Mouse (Mus musculus) gastrocnemius, postnatal 25 days (tissue): ENCODE measurements around the gene Gm4513. TPM values are rescaled to one million over a fixed set of nuclear protein-coding genes. Genes with fewer than 3 reads are reported as not detected.
"Not testable (repeated sequence)": the region's sequence is repeated elsewhere in the genome, so short reads cannot be mapped to it uniquely, and the experiment has no call there.

ENCODE experiments used
- DNase-seq: peaks from one replicate; pipeline ENCODE4 v3.0.0; 2022
- long read RNA-seq, 2 experiments: library from polyadenylated mRNA; stranded (forward); transcript quantifications; one replicate each; pipeline ENCODE4 v2.0.0; 2021
- total RNA-seq, 2 experiments: library from RNA; stranded (reverse); gene quantifications; 1 replicate in 1 of 2; 2 replicates in 1 of 2; pipeline ENCODE4 v1.2.3; 2021

Gm4513 gene
- not detected for total RNA-seq
- long read RNA-seq, experiment 1: 0 reads
- long read RNA-seq, experiment 2: 0 reads

DNA sequence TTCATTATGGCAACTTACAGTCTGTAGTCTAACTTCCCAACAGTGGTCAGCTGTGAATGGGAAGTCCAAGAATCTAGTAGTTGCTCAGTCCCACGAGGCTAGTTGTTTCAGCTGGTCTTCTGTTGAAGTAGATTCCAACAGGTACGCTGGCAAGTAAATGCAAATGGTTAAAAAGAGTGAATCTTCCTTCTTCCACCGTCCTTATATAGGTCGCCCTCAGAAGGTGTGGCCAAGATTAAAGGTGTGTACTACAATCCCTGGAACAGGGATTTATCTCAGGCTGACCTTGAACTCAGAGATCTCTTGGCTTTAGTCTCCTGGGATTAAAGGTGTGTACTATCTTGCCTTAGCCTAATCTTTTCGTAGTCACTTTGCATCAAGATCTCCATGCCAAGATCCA lies at the start of gene Gm4513:
Gene Gm4513 (minus strand): TSS at position 101 of the 400 bp plus-strand sequence.
- DNase-seq: not testable (repeated sequence)

DNA sequence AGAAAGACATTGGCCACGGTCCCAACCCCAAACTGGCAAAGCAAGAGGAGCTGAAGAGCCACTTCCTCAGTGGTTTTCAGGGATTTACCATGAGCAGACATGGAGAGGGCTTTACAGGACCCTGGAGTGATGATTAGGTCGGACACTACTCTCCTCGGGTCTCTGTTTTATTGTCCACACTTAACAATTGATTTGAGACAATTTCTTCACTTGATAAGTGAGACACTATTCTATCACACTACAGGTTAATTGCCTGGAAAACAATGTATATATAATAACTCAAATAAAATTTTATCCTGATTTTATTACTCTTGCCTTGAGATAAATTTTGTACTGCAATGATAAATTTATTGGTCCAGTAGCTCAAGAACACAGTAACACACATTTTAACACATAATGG lies 22.7 kb downstream of the Gm4513 start, which contains the start of gene Gm4141:
Gene Gm4141 (minus strand): TSS at position 101 of the 400 bp plus-strand sequence.
- DNase-seq: not testable (repeated sequence)

DNA sequence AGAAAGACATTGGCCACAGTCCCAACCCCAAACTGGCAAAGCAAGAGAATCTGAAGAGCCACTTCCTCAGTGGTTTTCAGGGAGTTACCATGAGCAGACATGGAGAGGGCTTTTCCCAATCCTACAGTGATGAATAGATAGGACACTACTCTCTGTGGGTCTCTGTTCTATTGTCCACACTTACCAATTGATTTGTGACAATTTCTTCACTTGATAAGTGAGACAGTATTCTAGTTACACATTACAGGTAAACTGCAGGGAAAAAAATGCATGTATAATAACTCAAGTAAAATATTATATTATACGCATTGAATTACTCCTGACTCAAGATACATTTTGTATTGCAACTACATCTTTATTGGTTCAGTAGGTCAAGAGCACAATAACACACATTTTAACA lies 53.2 kb downstream of the Gm4513 start, which contains the start of gene Gm5726:
Gene Gm5726 (minus strand): TSS at position 101 of the 400 bp plus-strand sequence.
- not testable (repeated sequence) for DNase-seq

Other genes starting within 250 kb of the Gm4513 start
- gene Gm5728, start 223.6 kb downstream of the Gm4513 start, total RNA-seq: not detected
- not detected for gene Vmn1r100, start 181.1 kb downstream of the Gm4513 start, total RNA-seq
- not detected for gene Vmn1r101, start 156.4 kb downstream of the Gm4513 start, total RNA-seq
- not detected for gene Gm10670, start 124.1 kb downstream of the Gm4513 start, total RNA-seq
- not detected for gene Vmn1r103, start 88.5 kb downstream of the Gm4513 start, total RNA-seq
- not detected for gene Vmn1r104, start 65.2 kb downstream of the Gm4513 start, total RNA-seq
- gene Gm5726, start 53.3 kb downstream of the Gm4513 start, total RNA-seq: not detected
- gene Gm4141, start 22.8 kb downstream of the Gm4513 start, total RNA-seq: not detected
- gene Vmn1r107, start 69.9 kb upstream of the Gm4513 start, total RNA-seq: not detected
- gene Vmn1r111, start 104.2 kb upstream of the Gm4513 start, total RNA-seq: not detected
- gene Gm10668, start 131.6 kb upstream of the Gm4513 start, total RNA-seq: not detected
- gene Vmn1r112, start 172.2 kb upstream of the Gm4513 start, total RNA-seq: not detected
- not detected for gene Vmn1r113, start 188.3 kb upstream of the Gm4513 start, total RNA-seq
- not detected for gene Vmn1r114, start 213.2 kb upstream of the Gm4513 start, total RNA-seq
- gene Vmn1r115, start 246.0 kb upstream of the Gm4513 start, total RNA-seq: not detected